Mouse (Mus musculus) heart, postnatal 0 days (tissue): ENCODE measurements around the gene Cks1b. TPM values are rescaled to one million over a fixed set of nuclear protein-coding genes. Genes with fewer than 3 reads are reported as not detected.

Source experiments
- ATAC-seq: fragments of 200-750 bp; cut with Nextera tagmentation; 2 replicates; pipeline ENCODE4 v1.8.0; 2017; ENCODE audit warnings: low read depth, moderate number of reproducible peaks, moderate library complexity; ENCODE audit not compliant: insufficient read depth
- DNase-seq: peaks from one replicate; pipeline ENCODE4 v3.0.0-alpha.2; 2016; ENCODE audit warnings: low spot score
- H3K27ac ChIP-seq: fragments of 300-500 bp; sonication (generic); 2 replicates; pipeline ENCODE4 v1.5.1; 2014; ENCODE audit warnings: low read depth, mild to moderate bottlenecking
- H3K27me3 ChIP-seq: fragments of 300-500 bp; sonication (generic); 2 replicates; pipeline ENCODE4 v1.6.1; 2014; ENCODE audit warnings: low read length, mixed read lengths; ENCODE audit not compliant: control insufficient read depth, insufficient read depth
- H3K36me3 ChIP-seq: fragments of 300-500 bp; sonication (generic); replicated peaks from 2 replicates; pipeline ENCODE4 v1.6.1; 2014; ENCODE audit warnings: low read length, mixed read lengths; ENCODE audit not compliant: control insufficient read depth, insufficient read depth
- H3K4me1 ChIP-seq: fragments of 300-500 bp; sonication (generic); 2 replicates; pipeline ENCODE4 v1.6.1; 2014; ENCODE audit warnings: antibody characterized with exemption; ENCODE audit not compliant: control insufficient read depth, insufficient read depth
- H3K4me2 ChIP-seq: fragments of 300-500 bp; sonication (generic); 2 replicates; pipeline ENCODE4 v1.6.1; 2014; ENCODE audit warnings: low read depth, mild to moderate bottlenecking, low read length, moderate library complexity
- H3K4me3 ChIP-seq: fragments of 300-500 bp; sonication (generic); 2 replicates; pipeline ENCODE4 v1.5.1; 2014; ENCODE audit warnings: low read depth, low read length
- H3K9ac ChIP-seq: fragments of 300-500 bp; sonication (generic); replicated peaks from 2 replicates; pipeline ENCODE4 v1.6.1; 2014; ENCODE audit warnings: low read depth, low read length, mixed read lengths
- H3K9me3 ChIP-seq: fragments of 300-500 bp; sonication (generic); replicated peaks from 2 replicates; pipeline ENCODE4 v1.6.1; 2016; ENCODE audit warnings: low read length; ENCODE audit not compliant: control insufficient read depth
- CTCF ChIP-seq: IDR thresholded peaks from 2 replicates; pipeline ENCODE4 v1.5.1; 2016; ENCODE audit warnings: antibody characterized with exemption, control low read depth, low read depth
- EP300 ChIP-seq: IDR thresholded peaks from 2 replicates; pipeline ENCODE4 v1.6.1; 2016; ENCODE audit warnings: antibody characterized with exemption, low read depth
- WGBS: fragments of 180-500 bp; shearing (Covaris S2); extraction: QIAGEN DNeasy Blood & Tissue Kit; methylation state at CpG from one replicate; pipeline ENCODE4 v1.1.7; 2014; 5-methylcytosine and 5-hydroxymethylcytosine counted together
- polyA plus RNA-seq: library from polyadenylated mRNA; unstranded; fragments of >200 nt; fragmentation: Nextera tagmentation; extraction: Ambion mirVana; gene quantifications from 2 replicates; pipeline ENCODE4 v1.2.1, GENCODE M21; 2015
- total RNA-seq: library from RNA; depleted of rRNA; stranded (reverse); fragments of >200 nt; gene quantifications from 2 replicates; pipeline ENCODE4 v1.2.3, GENCODE M21; 2014; ENCODE audit warnings: low replicate concordance

Cks1b gene
- total and polyA plus RNA-seq, 2 experiments from 2014 or later: 83.7 to 127 TPM

GRCm38 (mm10) chr3:89419981-89420380 is 1.8 kb upstream of the Cks1b start:
- no peak for DNase-seq
- H3K4me3 ChIP-seq: peak overlapping the region; percentile 80
- WGBS: 4% methylated on average over 3 of the region's 3 CpGs
- H3K27me3 ChIP-seq: no peaks in the 10 kb centered on the region
- TF ChIP-seq CTCF (no peak), EP300 (no peak)
- peaks cover 12% of the 10 kb centered on the region; the same call in 1 of the 2 replicates for H3K4me1 ChIP-seq
- peaks cover 26% of the 10 kb centered on the region for H3K36me3 ChIP-seq
- H3K9ac ChIP-seq: peak overlapping the region; percentile 75
- no peaks in the 10 kb centered on the region for H3K9me3 ChIP-seq
- H3K27ac ChIP-seq: peak overlapping the region; percentile 98
- no peak for ATAC-seq
- H3K4me2 ChIP-seq: peak overlapping the region; percentile 85

DNA sequence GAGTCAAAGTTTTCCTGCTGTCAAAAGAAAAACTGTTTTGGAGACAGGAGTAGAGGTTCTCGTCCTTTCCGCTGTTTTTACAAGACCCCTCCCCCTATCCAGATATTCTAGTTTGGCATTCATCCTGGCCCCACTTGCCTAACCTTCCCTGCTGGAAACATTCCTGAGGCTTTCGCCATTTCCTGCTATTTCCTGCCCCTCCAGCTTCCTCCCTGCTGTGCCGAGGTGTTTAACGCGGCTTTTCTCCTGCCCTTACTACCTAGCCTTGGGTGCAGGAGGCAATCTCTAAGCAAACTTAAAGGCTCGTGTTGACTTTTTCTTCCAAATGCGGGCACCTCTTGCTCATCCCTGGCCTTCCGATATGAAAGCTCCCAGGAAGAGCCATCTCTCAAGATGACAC is 1.4 kb upstream of the Cks1b start:
- Histone ChIP-seq H3K4me2 (peak overlapping the region; percentile 85), H3K4me1 (peaks cover 12% of the 10 kb centered on the region; the same call in 1 of the 2 replicates), H3K36me3 (peaks cover 26% of the 10 kb centered on the region), H3K9me3 (no peaks in the 10 kb centered on the region), H3K27ac (peak overlapping the region; percentile 98), H3K9ac (peak overlapping the region; percentile 75), H3K27me3 (no peaks in the 10 kb centered on the region), H3K4me3 (peak overlapping the region; percentile 80)
- TF ChIP-seq EP300 (peak; percentile 53; the same call in 1 of the 2 replicates), CTCF (no peak)
- peak; percentile 88 for DNase-seq
- ATAC-seq: no peak
- WGBS: 1% methylated on average over 9 of the region's 9 CpGs

- Histone ChIP-seq H3K4me3 (peak overlapping the region; percentile 80), H3K4me1 (peaks cover 12% of the 10 kb centered on the region; the same call in 1 of the 2 replicates), H3K9ac (peak overlapping the region; percentile 75), H3K36me3 (peaks cover 26% of the 10 kb centered on the region), H3K27ac (peak overlapping the region; percentile 98), H3K9me3 (no peaks in the 10 kb centered on the region), H3K4me2 (peak overlapping the region; percentile 85), H3K27me3 (no peaks in the 10 kb centered on the region)
- ATAC-seq: peak; percentile 30; the same call in 1 of the 2 replicates
- TF ChIP-seq EP300 (no peak), CTCF (no peak)
- peak; percentile 82 for DNase-seq
- 0% methylated on average over 16 of the region's 16 CpGs for WGBS
Observed at GRCm38 (mm10) chr3:89418861-89419250, 673 bp upstream of the Cks1b start.

GRCm38 (mm10) chr3:89417840-89418169 is 378 bp downstream of the Cks1b start:
- Histone ChIP-seq H3K4me1 (peaks cover 12% of the 10 kb centered on the region; the same call in 1 of the 2 replicates), H3K27me3 (no peaks in the 10 kb centered on the region), H3K9me3 (no peaks in the 10 kb centered on the region), H3K4me2 (peak overlapping the region; percentile 85), H3K4me3 (peak overlapping the region; percentile 80), H3K36me3 (peaks cover 25% of the 10 kb centered on the region), H3K27ac (peak overlapping the region; percentile 63; the same call in 1 of the 2 replicates), H3K9ac (peak overlapping the region; percentile 50)
- under 1% methylated on average over 20 of the region's 20 CpGs for WGBS
- peak; percentile 1; the same call in 1 of the 2 replicates for ATAC-seq
- no peak for DNase-seq
- TF ChIP-seq CTCF (no peak), EP300 (no peak)

DNA sequence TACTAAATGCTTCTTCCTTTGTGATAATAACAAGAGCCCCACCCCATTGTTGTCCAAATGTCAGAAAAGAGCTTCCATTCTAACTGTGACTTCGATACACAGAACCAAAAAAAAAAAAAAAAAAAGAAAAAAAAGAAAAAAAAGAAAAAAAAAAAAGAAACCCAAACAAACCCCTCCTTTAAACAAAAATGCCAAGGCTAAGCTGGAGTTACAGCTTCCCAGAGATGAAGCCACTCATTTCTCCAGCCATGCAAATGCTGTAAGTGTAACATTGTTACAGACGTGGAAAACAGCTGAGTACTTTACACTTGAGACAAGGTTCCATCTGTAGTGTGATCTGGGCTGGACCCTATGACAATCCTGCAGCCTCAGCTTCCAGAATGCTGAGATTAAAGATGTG is 1.1 kb downstream of the Cks1b start:
- no peak for TF ChIP-seq EP300
- no peak for TF ChIP-seq CTCF

GRCm38 (mm10) chr3:89416158-89416557 is 2.0 kb downstream of the Cks1b start:
- peaks cover 25% of the 10 kb centered on the region for H3K36me3 ChIP-seq
- ATAC-seq (no peak), DNase-seq (no peak)
- 95% methylated on average over 8 of the region's 8 CpGs for WGBS
- H3K4me2 ChIP-seq: no peak overlapping the region
- no peak for TF ChIP-seq EP300
- TF ChIP-seq CTCF: no peak
- H3K4me3 ChIP-seq: no peak overlapping the region
- no peak overlapping the region for H3K9ac ChIP-seq
- H3K9me3 ChIP-seq: no peaks in the 10 kb centered on the region
- H3K4me1 ChIP-seq: peaks cover 9% of the 10 kb centered on the region
- H3K27me3 ChIP-seq: no peaks in the 10 kb centered on the region
- H3K27ac ChIP-seq: no peak overlapping the region

More for the DNA sequence above, 1.1 kb downstream of the Cks1b start:
- peaks cover 25% of the 10 kb centered on the region for H3K36me3 ChIP-seq
- H3K9me3 ChIP-seq: no peaks in the 10 kb centered on the region
- WGBS: 21% methylated on average over 2 of the region's 2 CpGs
- peaks cover 12% of the 10 kb centered on the region; the same call in 1 of the 2 replicates for H3K4me1 ChIP-seq
- ATAC-seq: no peak
- peak overlapping the region; percentile 50 for H3K9ac ChIP-seq
- DNase-seq: no peak
- peak overlapping the region; percentile 63; the same call in 1 of the 2 replicates for H3K27ac ChIP-seq
- peak overlapping the region; percentile 85 for H3K4me2 ChIP-seq
- no peaks in the 10 kb centered on the region for H3K27me3 ChIP-seq
- H3K4me3 ChIP-seq: peak overlapping the region; percentile 80
